Mouse (Mus musculus): ENCODE data around the gene Hspa4.
A peak's percentile ranks its signal among the peaks of the same experiment; 100 is the strongest.
"Not testable (repeated sequence)": the region's sequence is repeated elsewhere in the genome, so short reads cannot be mapped to it uniquely, and the experiment has no call there.

Hspa4 gene

GRCm38 (mm10) chr11:53300330-53301166 lies at the start of gene Hspa4:
Hspa4 (minus strand) TSS chr11:53300457.
- DNase-seq, result peak; percentile 98 to 99

- DNase-seq, result no peak
Measured at GRCm38 (mm10) chr11:53345738-53346137, 45.5 kb upstream of the Hspa4 start.

- no peak for DNase-seq
Measured at GRCm38 (mm10) chr11:53345328-53345727, 45.1 kb upstream of the Hspa4 start.

- DNase-seq, result no peak
Measured at GRCm38 (mm10) chr11:53342711-53343110, 42.5 kb upstream of the Hspa4 start.

- DNase-seq, result not testable (repeated sequence)
Measured at GRCm38 (mm10) chr11:53341019-53341418, 40.8 kb upstream of the Hspa4 start.

- DNase-seq, result no peak
Measured at GRCm38 (mm10) chr11:53337684-53338083, 37.4 kb upstream of the Hspa4 start.

- no peak for DNase-seq
Measured at GRCm38 (mm10) chr11:53336924-53337323, 36.7 kb upstream of the Hspa4 start.

GRCm38 (mm10) chr11:53336182-53336571 lies 35.9 kb upstream of the Hspa4 start:
- no peak for DNase-seq

GRCm38 (mm10) chr11:53335505-53336181 lies 35.4 kb upstream of the Hspa4 start:
- DNase-seq, result no peak

GRCm38 (mm10) chr11:53332076-53332680 lies 31.9 kb upstream of the Hspa4 start:
- DNase-seq, result no peak

GRCm38 (mm10) chr11:53331121-53331520 lies 30.9 kb upstream of the Hspa4 start:
- no peak for DNase-seq

GRCm38 (mm10) chr11:53330325-53330724 lies 30.1 kb upstream of the Hspa4 start:
- no peak for DNase-seq

GRCm38 (mm10) chr11:53324512-53324968 lies 24.3 kb upstream of the Hspa4 start, which contains the start of gene Zcchc10:
Zcchc10 (plus strand) TSS chr11:53324679.
- DNase-seq, result peak; percentile 92 to 96

GRCm38 (mm10) chr11:53319867-53320266 lies 19.6 kb upstream of the Hspa4 start:
- DNase-seq, result not testable (repeated sequence)

- DNase-seq, result not testable (repeated sequence)
Measured at GRCm38 (mm10) chr11:53318568-53318967, 18.3 kb upstream of the Hspa4 start.

- DNase-seq, result no peak
Measured at GRCm38 (mm10) chr11:53318041-53318440, 17.8 kb upstream of the Hspa4 start.

- no peak for DNase-seq
Measured at GRCm38 (mm10) chr11:53316996-53317395, 16.7 kb upstream of the Hspa4 start.

GRCm38 (mm10) chr11:53314770-53315173 lies 14.5 kb upstream of the Hspa4 start:
- DNase-seq, result peak; percentile 46 to 68

- not testable (repeated sequence) for DNase-seq
Measured at GRCm38 (mm10) chr11:53312823-53313222, 12.6 kb upstream of the Hspa4 start.

- no peak for DNase-seq
Measured at GRCm38 (mm10) chr11:53311385-53311784, 11.1 kb upstream of the Hspa4 start.

- peak; percentile 76 to 89 for DNase-seq
Measured at GRCm38 (mm10) chr11:53308884-53309310, 8.6 kb upstream of the Hspa4 start.

GRCm38 (mm10) chr11:53308251-53308864 lies 8.1 kb upstream of the Hspa4 start:
- peak; percentile 48 to 55 for DNase-seq

- DNase-seq, result peak; percentile 52 to 77
Measured at GRCm38 (mm10) chr11:53307558-53308065, 7.4 kb upstream of the Hspa4 start.
